Mouse (Mus musculus) layer of hippocampus, adult 11-12 months (tissue): ENCODE measurements at regions not wholly inside any gene's neighbourhood (a gene's known extent, or its start where the extent isn't known, plus 50 kb on each side); places are given as distances from the start of the nearest gene placed in this dataset.

Experiments
- DNase-seq: peaks from one replicate; pipeline ENCODE4 v3.0.0; 2022; ENCODE audit warnings: low spot score

GRCm38 (mm10) chr4:79362522-79362921 lies 1150.8 kb upstream of the Ptprd start:
- DNase-seq, result no peak

DNA sequence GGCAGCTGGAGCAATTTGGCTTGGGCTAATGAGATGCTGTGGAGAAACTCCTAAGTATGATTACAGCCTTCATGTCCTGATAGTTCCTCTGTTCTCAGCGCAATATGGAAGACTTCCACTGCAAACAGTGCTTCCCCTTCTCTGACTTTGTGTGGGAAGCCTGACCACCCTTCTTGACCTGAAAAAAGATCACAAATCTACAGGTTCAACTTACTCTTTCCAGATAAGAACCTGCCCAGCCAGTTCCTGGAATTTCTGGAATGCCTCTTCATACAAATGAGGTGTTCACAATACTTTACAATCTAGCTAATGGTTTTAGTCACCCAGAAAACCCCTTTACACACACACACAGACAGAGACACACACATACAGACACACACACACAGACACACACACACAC lies 1146.0 kb upstream of the Ptprd start:
- no peak for DNase-seq

DNA sequence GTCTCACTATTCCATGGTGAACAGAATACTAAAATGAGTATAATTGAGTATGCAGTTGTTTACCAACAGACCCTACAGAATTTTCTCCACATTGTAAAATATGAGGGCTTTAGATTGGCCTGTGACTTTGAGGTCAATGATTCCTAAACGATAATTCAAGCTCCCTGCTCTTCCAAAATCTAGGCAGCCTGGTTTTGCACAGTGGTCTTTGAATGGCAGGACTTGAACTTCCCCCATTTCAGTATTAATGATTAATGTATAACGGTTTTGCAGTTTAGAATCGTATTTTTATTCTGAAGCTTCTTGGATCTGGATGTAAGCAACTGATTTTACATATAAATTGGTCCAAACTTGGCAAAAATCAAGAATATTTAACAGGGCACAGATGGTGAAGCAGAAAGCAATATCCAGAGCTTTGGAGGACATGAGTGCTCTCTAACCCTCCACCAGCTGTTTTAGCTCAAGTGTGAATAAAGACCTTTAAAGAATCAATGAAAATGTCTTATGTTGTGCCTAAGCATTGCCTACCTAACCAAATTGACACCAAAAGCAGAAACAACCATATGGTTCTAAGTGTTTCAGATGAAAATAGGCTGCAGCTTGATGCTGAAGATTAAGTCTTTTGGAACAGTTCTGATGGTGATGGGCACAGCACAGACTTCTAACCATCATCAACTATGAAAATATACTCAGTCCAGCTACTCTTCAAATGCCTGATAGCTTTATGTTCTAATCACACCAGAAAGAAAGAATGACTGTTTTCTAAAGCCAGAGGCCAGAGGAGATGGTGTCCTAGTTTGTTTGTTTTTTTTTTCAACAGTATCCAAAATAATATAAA lies 1098.3 kb upstream of the Ptprd start:
- peak; percentile 3 for DNase-seq

- DNase-seq, result peak; percentile 5
These were observed 1079.3 kb upstream of the Ptprd start for GRCm38 (mm10) chr4:79291091-79291490.

DNA sequence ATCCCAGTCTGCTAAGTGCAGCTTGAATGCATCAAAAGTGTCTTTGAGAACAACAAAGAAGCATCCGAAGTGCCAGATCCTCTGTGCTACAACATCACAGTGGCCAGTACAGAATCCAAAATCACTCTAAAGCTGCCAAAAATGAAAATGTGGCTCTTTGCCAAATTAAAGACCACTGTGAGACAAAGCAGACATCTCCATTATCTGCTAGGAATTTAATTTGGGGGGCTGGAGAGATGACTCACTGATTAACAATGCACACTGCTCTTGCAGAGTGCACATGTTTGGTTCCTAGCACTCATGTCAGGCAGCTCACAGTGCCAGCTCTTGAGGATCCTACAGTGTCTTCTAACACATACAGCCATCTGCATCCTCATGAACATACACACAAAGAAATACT lies 1053.3 kb upstream of the Ptprd start:
- DNase-seq, result no peak

- no peak for DNase-seq
These were observed 1031.4 kb upstream of the Ptprd start for GRCm38 (mm10) chr4:79243184-79243583.

- DNase-seq, result no peak
These were observed 1029.9 kb upstream of the Ptprd start for GRCm38 (mm10) chr4:79241647-79242046.

- no peak for DNase-seq
These were observed 1012.5 kb upstream of the Ptprd start for GRCm38 (mm10) chr4:79224101-79224734.
